Mouse (Mus musculus): Measurements from ENCODE around the gene Otoa. TPM values are rescaled to one million over a fixed set of nuclear protein-coding genes. Genes with fewer than 3 reads are reported as not detected.

Otoa gene
- polyA plus RNA-seq, 1 experiment, result 0.24 TPM

- DNase-seq (ENCODE audit: low read depth), result no peak
These were observed 366 bp downstream of the Otoa start for GRCm38 (mm10) chr7:121081816-121082215.

GRCm38 (mm10) chr7:121082949-121083513 lies 1.6 kb downstream of the Otoa start:
- no peak for DNase-seq (ENCODE audit: low read depth)

- DNase-seq (ENCODE audit: low read depth), result no peak
These were observed 3.5 kb downstream of the Otoa start for GRCm38 (mm10) chr7:121084840-121085453.

GRCm38 (mm10) chr7:121085500-121085899 lies 4.0 kb downstream of the Otoa start:
- DNase-seq (ENCODE audit: low read depth), result no peak

DNA sequence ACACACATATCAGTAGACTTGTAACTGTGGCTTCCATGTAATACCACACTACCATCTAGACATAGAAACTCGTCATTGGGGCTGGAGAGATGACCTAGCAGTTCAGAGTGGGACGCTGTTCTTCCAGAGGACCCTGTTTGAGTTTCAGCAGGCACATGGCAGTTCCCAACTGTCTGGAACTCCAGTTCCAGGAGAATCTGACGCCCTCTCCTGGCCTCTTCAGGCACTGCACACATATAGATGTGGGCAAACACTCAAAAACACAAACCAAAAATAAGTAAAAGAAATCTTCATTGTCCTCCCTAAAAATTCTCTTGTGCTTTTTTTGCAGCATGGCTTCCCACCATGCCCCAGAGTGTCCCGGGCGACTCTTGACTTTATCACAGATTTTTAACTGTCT lies 7.3 kb downstream of the Otoa start:
- no peak for DNase-seq (ENCODE audit: low read depth)

DNA sequence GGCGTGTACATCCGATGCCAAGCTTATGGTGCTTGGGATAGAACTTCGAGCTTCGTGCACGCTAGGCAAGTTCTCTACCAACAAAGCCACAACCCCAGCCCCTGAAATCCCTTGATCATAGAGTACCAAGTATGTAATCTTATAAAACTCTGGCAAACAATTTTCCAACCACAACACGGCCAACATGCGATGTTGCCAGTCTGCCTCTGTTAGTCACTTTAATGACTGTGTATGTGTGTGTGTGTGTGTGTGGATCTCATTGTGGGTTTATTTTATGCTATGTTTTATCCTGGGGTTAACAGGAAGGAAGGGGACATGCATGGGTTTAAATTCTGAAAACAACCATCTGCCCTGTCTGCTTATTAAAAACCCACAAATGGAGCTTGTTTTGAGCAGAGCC lies 9.3 kb downstream of the Otoa start:
- DNase-seq (ENCODE audit: low read depth), result no peak

DNA sequence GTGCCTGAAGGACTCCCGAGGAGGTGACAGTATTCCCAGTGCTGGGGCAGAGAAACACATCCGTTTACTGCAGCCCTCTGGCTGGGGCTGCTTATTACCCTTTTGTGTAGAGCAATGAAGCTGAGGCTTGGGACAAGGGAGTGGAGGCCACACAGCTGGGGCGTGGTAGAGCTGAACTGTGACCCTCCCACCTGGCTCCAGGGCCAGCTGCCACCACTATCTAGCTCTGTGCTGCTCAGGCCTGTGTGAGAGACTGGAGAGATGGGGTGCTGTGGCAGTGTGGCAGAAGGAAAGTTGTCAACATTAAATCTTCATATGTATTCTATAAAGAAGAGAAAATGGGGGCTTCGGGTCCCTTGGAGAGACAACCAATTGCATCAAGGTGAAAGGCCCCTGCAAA lies 11.6 kb downstream of the Otoa start:
- no peak for DNase-seq (ENCODE audit: low read depth)

DNA sequence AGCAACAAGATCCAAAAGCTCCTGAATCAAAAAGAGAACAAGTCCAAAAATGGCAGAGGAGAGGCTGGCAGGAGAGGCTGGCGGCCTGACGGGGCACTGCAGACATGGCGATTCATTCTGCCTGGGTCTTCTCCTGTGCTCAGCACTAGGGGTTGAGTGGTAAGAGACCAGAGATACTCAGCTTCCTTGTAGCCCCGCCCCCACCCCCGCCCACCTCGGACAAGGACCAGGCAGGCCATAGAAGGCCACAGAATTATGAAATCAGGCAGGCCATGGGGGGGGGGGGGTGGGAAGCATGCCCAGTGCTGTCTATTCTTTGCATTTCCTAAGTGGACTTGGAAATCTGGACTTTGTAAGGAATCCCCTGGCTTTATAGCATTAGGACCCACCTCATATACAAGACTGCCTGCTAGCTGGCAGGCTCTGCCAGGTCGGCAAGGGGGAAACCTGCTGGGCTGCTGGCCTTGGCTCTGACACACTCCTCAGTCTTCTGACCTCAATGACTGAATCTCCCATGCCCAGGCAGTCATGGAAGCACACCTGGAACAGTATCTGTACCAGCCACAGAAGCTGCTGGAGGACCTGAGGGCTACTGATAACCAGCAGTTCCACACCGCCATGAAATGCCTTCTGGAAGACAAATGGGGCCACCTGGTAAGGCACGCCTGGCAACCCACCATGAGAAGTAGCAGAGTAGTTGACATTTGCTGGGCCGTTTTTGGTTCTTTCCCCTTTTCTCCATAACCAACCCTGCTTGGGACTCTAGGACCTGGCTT lies 17.4 kb downstream of the Otoa start:
- DNase-seq (ENCODE audit: low read depth), result no peak

DNA sequence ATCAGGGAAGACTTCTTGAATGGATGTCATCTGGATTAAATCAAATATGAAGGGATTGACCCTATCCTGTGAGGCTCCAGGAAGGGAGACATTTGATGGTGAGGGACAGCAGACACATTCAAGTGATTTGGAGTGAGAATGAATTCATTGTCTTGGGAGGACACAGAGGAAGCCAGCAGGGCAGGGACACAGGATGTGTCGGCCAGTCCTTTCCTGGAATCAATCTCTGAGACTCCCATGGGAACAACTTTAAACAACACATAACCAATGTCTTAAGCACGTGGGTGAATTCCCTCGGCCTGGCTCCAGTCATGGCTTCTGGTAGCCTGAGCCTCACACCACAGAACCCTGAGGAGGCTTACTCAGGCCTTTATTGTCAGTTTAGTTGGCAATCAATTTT lies 26.4 kb downstream of the Otoa start:
- DNase-seq (ENCODE audit: low read depth), result no peak

- no peak for DNase-seq (ENCODE audit: low read depth)
These were observed 29.9 kb downstream of the Otoa start for GRCm38 (mm10) chr7:121111321-121111720.

DNA sequence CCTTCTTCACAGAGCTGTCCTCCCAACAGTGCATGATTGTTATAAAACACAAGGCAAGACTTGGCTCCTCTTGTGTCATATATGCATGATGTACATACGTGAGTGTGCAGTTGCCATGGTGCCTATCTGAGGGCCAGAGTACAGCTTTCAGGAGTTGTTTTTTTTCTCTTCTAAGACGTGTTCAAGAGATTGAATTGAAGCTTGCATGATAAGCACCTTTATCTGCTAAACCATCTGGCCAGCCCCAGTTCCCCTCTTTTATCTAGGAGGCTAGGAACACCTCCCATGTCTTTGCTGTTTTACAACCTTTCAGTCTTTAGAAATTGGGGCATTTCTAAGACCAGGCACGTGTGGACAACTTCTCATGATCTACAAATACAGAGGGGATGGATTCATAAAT lies 30.3 kb downstream of the Otoa start:
- no peak for DNase-seq (ENCODE audit: low read depth)

- peak; percentile 17 for DNase-seq (ENCODE audit: low read depth)
These were observed 38.8 kb downstream of the Otoa start for GRCm38 (mm10) chr7:121120143-121120818.

- DNase-seq (ENCODE audit: low read depth), result no peak
These were observed 49.4 kb downstream of the Otoa start for GRCm38 (mm10) chr7:121130837-121131236.

DNA sequence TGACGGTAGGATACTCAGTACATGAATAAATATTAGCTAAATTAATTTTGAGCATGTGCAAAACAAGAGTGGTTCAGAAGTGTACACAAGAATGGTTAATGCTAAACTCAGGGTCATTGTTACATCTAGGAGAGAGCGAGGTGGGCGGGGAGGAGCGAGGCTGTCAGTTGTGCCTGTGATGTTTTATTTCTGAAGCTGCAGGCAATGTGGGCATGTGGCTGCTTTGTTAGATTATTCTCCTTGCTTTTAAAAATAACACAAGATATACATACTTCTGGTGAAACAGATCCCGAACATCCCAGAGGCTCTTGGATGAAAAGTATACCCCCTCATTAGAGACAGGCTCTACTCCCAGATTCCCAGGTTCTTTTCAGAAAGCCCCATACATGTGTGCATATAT lies 59.8 kb downstream of the Otoa start:
- no peak for DNase-seq (ENCODE audit: low read depth)

GRCm38 (mm10) chr7:121150662-121151061 lies 69.2 kb downstream of the Otoa start:
- no peak for DNase-seq (ENCODE audit: low read depth)

DNA sequence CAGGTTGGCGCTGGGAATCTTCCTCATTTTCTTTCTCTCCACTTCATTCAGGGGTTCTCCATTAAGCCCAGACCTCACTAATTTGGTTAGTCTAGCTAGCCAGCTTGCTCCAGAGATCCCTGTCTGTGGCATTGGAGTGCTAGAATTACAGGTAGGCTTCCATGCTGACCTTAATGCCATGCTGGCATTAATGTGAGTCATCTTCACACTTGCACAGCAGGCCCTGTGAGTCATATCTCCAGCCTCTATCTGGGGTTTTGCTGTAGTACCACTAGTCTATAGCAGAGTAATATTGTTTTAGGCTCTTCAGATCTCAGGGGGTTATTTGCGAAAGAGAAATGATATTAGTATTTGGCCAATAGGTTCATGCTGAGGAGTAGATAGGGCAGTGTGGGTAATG lies 70.7 kb downstream of the Otoa start:
- DNase-seq (ENCODE audit: low read depth), result no peak

GRCm38 (mm10) chr7:121165616-121166015 lies 84.2 kb downstream of the Otoa start:
- no peak for DNase-seq (ENCODE audit: low read depth)

DNA sequence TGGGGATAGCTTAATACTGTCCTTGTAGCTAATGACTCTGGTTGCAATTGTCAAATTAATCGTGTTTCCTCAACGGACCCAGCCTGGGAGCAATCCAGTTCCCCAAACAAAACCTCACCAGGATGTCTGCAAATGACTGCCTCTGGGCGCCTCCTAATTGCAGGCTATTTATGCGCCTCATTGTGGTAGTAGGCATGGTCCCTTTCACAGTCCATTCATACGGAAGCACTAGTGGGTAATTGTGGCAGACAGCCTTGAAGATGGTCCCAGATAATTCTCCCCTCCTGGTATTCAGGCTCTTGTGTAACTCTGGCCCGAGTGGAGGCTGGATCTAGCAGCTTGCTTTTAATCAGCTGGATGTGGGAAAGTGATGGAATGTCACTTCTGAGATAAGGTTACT lies 90.4 kb downstream of the Otoa start:
- no peak for DNase-seq (ENCODE audit: low read depth)

DNA sequence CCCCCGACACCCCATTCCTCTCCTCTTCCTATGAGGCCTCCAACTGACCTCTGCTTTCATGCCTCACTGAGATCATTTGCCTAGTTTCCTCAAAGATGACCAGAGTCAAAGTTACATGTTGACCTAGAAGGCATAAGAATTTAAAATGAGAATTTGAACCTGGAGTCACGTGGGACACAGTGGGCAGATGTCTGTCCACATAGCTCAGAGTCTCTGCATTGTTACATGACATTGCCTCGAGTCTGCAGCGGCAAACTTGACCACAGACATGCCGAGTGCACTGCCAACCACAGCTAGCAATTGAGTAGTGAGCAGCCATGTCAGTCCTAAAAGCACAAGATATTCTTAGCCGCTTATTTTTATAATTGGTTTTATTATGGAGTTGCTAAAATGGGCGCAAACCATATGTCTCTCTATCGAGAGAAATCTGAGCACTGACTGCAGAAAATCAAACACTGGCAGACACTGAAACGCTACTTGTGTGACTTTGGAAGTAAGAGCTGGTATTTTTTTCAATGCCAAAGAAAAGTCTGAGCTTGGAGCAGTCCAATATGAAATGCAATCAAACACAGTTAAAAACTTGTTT lies 105.8 kb downstream of the Otoa start:
- no peak for DNase-seq (ENCODE audit: low read depth)

- DNase-seq (ENCODE audit: low read depth), result no peak
These were observed 107.5 kb downstream of the Otoa start for GRCm38 (mm10) chr7:121188976-121189375.

GRCm38 (mm10) chr7:121198933-121199332 lies 117.5 kb downstream of the Otoa start:
- DNase-seq (ENCODE audit: low read depth), result no peak

DNA sequence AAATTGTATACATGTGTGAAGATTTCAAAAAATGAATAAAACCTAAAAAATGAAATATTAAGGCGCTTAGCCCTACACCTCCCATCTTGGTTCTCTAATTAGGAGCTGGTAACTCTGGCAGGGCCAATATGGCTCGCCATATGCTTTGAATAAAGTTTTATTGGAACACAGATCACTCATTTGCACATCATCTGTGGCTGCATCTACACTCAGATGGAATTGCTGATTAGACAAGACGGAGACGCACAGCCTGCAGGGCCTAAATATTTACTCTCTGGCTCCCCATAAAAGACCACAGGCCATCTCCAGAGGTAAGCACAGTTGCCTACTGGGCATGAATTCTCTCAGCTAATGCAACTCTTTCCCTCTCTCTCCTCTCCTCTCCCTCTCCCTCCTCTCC lies 130.4 kb downstream of the Otoa start:
- no peak for DNase-seq (ENCODE audit: low read depth)
